Mouse (Mus musculus) adrenal gland, adult 18-20 months (tissue): Measurements from ENCODE around the gene Tmem234. TPM values are rescaled to one million over a fixed set of nuclear protein-coding genes. Genes with fewer than 3 reads are reported as not detected.

Source experiments
- DNase-seq, 2 experiments: peaks; one replicate each; pipeline ENCODE4 v3.0.0; 2021 to 2022; ENCODE audit warnings: low spot score in 2 of 2
- microRNA-seq, 2 experiments: library from miRNA; unstranded; fragments of <30 nt; microRNA quantifications; one replicate each; pipeline ENCODE4 v1.2.0; 2021; ENCODE audit warnings: borderline number of aligned reads in 2 of 2
- total RNA-seq, 2 experiments: library from RNA; stranded (reverse); gene quantifications; 1 replicate in 1 of 2; 2 replicates in 1 of 2; pipeline ENCODE4 v1.2.3; 2021

Gene Tmem234
- total RNA-seq, 2 experiments from 2014 or later = 84.9 to 105 TPM

DNA sequence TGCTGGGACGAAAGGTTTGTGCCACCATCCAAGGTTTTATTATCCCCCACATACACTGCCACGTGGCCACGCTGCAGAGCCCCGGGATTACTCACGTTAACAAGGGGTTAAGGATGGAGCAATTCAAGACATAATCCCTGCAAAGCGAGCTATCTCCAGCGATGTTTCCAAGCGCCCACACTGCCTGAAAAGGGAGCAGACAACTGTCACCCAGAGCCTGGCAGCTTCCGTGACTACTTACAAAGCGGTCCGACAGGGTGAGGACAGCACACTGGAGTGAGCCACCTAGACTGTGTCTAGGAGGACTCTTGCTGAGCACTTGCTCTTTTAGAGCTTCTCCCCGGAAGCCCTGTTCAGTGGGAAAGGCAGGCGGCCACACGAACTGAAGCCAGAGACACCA is 54.3 kb downstream of the Tmem234 start:
- no peak for DNase-seq

DNA sequence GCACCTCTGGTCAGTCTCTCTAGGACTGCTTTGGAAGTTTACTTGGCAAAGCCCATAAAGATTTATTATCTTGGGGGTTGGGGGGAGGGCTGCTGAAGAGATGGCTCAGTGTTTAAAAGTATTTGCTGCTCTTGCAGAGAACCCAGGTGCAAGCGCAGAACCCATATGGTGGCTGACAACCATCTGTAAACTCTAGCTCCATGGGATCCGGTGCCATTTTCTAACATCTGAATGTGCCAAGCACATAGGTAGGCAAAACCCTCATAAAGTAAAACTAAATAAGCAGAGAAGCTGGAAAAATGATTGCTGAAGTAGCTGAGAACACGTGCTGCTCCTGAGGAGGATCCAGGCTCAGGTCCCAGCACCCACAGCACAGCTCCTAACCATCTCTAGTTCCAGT is 61.1 kb downstream of the Tmem234 start:
- no peak for DNase-seq

DNA sequence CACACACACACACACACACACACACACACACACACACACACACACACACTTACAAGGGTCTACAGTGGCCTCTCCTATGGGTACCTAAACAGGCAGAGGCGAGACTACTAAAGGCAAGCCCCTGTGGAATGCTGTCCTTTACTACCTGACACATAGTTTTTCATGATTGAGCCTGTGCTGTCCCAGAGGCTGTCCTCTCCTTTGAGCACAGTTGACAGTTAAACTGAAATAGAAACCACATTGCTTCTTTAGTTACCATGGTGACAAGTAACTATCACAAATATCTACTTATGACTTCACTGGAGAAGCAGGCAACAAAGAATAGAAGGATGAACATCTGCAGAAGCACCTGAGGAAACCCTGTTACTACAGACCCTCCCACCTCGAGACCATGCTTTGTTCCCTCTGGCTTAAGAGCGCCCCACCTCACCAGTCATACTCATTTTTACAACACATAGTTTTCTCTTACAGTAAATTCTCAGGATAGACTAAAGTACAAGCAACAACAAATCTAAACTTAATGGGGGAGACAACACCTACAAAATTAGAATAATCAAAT is 61.9 kb downstream of the Tmem234 start:
- DNase-seq = no peak

DNA sequence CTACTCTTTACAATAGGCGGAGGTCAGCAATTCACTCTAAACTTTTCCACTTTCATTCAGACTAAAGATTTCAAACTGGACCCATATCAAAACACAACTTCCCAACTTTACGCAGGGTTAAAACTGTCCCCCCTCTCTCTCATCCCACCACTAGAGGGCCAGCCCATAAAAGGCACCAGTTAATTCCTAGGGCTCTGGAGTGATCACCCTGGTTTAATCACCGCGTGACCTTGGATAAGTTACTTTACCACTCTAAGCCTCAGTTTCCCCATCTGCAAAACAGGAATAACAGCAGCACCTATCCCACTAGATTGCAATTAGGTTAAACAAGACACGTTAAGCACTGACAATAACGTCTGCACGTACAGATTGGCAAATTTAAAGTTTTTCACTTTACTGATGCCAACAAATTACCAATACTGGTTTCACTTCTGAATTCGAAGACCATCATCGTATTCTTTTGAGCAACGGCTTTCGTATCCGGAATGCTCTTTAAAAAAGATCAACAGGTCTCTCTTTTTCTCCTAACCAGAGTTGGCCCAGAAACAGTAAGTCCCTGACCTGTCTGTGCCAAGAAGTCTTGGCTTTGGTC is 71.1 kb downstream of the Tmem234 start:
- peak; percentile 46 to 52 for DNase-seq

DNA sequence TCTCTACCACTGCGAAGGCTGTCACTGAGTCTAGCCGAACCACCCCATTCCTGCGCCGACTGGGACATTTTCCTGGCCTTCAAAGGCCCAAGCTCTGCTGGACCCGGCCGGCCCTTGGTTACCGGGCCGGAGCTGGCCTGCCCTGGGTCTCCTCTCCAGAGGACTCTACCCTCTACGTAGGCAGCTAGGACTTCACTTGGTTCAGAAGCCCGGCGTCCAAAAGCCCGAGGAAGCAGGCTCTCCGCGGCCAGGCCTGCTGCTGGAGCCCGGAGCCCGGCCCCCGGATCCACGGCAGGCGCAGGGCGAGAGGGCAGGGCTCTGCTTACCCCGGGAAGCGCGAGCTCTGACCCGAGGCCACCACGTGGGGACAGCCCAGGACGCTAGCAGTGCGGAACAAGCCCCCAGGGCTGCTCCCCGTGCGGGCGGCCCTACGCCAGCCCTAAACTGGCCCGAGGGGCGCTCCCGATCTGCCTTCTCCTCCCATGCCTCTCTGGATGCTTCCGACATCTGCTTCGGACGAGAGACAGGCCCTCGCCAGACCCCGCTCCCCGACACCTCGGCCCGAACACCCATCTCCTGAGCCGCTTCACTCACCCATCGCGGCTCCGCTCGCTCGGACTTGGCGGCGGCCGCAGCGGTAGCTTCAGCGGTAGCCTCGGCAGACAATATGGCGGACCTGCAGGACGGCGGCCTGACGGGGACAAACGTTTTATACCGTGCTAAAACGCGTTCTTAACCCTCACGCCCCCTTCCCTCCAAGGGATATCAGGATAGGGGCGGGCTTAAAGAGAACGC is 71.8 kb downstream of the Tmem234 start, which contains the start of gene Kpna6:
Gene Kpna6 (minus strand): TSS at position 685 of the 795 bp plus-strand sequence.
- peak; percentile 91 to 93 for DNase-seq

DNA sequence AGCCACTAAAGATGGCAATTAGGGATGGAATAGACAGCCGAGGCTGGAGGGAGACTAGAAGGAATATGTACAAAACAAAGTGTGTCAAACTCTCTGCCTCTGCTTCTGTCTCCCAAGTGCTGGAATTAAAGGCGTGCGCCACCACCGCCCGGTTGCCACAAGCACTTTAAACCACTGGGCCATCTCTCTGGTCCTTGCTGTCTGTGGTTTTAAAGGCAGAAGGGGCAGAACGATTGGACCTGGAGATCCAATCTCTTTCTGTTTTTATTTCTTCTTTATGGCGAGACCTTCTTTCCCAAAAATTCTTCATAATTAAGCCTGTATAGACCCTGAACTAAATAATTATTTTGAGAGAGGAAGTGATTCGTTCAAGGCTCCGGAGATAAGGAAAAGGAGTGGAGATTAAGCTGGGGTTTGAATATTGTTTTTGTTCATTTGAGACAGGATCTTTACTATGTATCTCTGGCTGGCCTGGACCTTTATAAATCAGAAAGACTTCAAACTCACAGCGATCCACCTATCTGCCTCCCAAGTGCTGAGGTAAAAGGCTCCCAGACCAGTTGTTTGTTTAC is 72.5 kb downstream of the Tmem234 start:
- DNase-seq = no peak

Small RNA genes lying within 50 kb of the gene (microRNA-seq; reads per million reads assigned to microRNA genes)
- 0 reads per million in 2 experiments for gene Mir8119

Other genes starting within 250 kb of the Tmem234 start
- 1 to 10 TPM; 2.7 to 3.7 TPM for gene Zbtb8a, start 222.6 kb upstream of the Tmem234 start, total RNA-seq
- gene Zbtb8b, start 159.8 kb upstream of the Tmem234 start, total RNA-seq = under 1 TPM; 0.13 to 0.45 TPM
- gene Bsdc1, start 139.1 kb upstream of the Tmem234 start, total RNA-seq = 10 to 100 TPM; 56.8 to 71.5 TPM
- gene Tssk3, start 109.6 kb upstream of the Tmem234 start, total RNA-seq = not detected
- not detected for gene Fam229a, start 109.5 kb upstream of the Tmem234 start, total RNA-seq
- gene Marcksl1, start 87.1 kb upstream of the Tmem234 start, total RNA-seq = 10 to 100 TPM; 29.3 to 30.4 TPM
- gene Hdac1, start 58.0 kb upstream of the Tmem234 start, total RNA-seq = 10 to 100 TPM; 38.9 to 48.2 TPM
- gene Lck, start 27.0 kb upstream of the Tmem234 start, total RNA-seq = 1 to 10 TPM; 1.8 to 2.3 TPM
- 10 to 100 TPM; 28.2 to 31.4 TPM for gene Fam167b, start 22.1 kb upstream of the Tmem234 start, total RNA-seq
- gene Eif3i, start within 50 bp of the Tmem234 start, total RNA-seq = 100 to 1,000 TPM; 174 to 175 TPM
- 1 to 10 TPM; 1.5 to 1.7 TPM for gene Dcdc2b, start 13.6 kb downstream of the Tmem234 start, total RNA-seq
- gene Iqcc, start 18.4 kb downstream of the Tmem234 start, total RNA-seq = 10 to 100 TPM; 27.0 to 28.6 TPM
- gene Ccdc28b, start 23.3 kb downstream of the Tmem234 start, total RNA-seq = 10 to 100 TPM; 29.6 to 35.8 TPM
- gene Txlna, start 40.4 kb downstream of the Tmem234 start, total RNA-seq = 10 to 100 TPM; 63.5 to 69.2 TPM
- gene Kpna6, start 72.1 kb downstream of the Tmem234 start, total RNA-seq = 10 to 100 TPM; 92.4 to 96.3 TPM
- gene Tmem39b, start 96.2 kb downstream of the Tmem234 start, total RNA-seq = 10 to 100 TPM; 11.7 to 13.0 TPM
- gene Khdrbs1, start 141.6 kb downstream of the Tmem234 start, total RNA-seq = 10 to 100 TPM; 53.5 to 72.4 TPM
- 100 to 1,000 TPM; 291 to 386 TPM for gene Ptp4a2, start 210.6 kb downstream of the Tmem234 start, total RNA-seq